Mouse (Mus musculus) retina, adult 2 months (tissue): ENCODE results near the gene Znrf3.

Experiments
- DNase-seq: peaks from one replicate; pipeline ENCODE4 v3.0.0-alpha.2; 2012; ENCODE audit warnings: low read depth, low spot score

Gene Znrf3

DNA sequence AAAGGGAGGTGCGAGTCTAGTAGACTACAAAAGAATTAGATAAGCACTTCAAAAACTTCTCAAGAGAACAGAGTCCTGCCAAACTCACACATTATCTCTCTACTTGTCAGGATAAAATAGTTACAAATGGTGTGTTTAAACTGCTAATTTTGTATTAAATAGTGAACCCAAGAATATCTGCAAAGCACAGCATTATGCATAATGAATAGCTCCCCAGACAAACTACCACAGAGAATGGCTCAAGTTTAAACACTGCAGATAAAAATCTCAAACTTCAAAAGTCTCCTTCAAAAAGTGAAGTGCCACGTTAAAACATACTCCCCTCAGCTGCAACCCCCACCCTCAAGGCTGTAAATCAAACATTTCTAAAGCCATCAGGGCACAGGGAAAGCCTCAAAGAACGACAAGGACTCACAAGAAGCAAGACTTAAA, 2.0 kb downstream of the Znrf3 start:
- no peak for DNase-seq

- no peak for DNase-seq
Observed at GRCm38 (mm10) chr11:5437646-5438045, 7.0 kb downstream of the Znrf3 start.

DNA sequence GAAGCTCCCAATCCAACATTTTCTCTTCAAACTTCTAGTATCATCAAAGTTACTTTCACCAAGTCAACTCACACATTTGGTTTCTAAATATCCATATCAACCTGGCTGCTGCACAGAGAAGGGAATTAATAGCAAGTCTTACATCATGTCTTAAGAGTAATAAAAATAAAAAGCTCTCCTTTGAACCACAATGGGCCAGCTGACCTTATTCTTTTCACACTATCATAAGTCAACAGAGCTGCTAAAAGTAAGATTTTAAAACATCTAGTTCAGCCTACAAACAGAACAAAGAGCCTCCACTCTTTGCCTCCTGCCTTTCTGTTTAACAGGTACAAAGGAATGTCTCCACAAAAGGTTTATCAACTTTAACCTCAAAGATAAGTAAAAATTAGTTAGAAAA, 7.7 kb downstream of the Znrf3 start:
- no peak for DNase-seq

- no peak for DNase-seq
Observed at GRCm38 (mm10) chr11:5435493-5435892, 9.2 kb downstream of the Znrf3 start.

DNA sequence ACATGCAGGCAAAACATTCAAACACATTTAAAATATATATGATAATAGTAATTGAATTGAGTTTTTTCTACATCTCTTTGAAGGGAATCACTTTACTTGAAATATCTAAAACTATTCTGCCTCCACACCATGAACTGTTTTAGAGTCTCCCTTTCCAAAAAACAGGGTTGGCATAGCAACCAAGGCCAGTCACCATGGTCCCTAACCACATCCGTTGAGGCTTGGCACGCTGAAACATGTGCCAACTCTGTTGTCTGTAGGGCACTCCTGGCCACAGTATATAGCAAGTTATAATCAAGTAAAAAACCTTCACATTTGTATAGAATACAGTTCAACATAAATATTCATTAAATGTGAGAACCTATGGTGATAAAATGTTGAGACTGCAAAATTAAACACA, 12.3 kb downstream of the Znrf3 start:
- no peak for DNase-seq

DNA sequence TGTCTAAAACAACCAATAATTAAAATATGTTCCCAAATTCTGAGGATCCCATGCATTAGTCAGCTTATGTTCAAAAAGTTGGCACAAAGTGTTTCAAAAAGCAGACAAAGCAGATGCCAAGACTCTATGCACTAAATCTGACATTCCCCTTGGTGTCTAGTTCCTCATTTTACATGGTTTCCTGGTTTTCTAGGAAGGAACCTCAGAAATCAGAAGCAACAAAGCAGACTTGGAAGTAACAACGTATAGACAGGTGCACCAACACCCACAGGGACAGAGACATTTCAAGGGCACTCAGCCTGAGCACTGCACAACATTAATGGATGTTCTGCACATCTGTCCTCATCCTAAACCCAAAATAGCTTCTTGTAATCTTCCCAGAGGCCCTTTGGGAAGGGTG, 13.8 kb downstream of the Znrf3 start:
- DNase-seq, result no peak

- DNase-seq, result no peak
Observed at GRCm38 (mm10) chr11:5429396-5430190, 15.1 kb downstream of the Znrf3 start.

DNA sequence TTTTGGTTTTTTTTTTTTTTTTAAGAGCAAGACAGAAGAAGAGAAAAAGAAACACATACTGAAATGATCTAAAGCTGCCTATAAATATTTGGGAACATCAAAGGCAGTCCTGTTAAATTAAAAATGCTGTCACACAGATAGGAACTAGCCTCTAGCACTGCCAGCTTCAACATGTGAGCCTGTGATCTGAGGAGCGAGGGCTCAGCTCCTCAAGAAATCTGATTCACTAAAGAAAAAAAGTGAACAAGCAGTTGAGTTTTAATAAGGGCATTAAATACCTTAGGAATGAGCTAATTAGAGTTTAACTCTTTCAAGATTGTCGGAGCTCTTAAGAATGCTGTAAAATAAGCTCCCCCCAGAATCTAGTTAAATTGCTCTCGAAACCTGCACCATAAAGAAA, 17.4 kb downstream of the Znrf3 start:
- no peak for DNase-seq

- DNase-seq, result no peak
Observed at GRCm38 (mm10) chr11:5426317-5426716, 18.3 kb downstream of the Znrf3 start.

- DNase-seq, result no peak
Observed at GRCm38 (mm10) chr11:5425106-5425505, 19.5 kb downstream of the Znrf3 start.

- no peak for DNase-seq
Observed at GRCm38 (mm10) chr11:5424185-5424584, 20.5 kb downstream of the Znrf3 start.

- no peak for DNase-seq
Observed at GRCm38 (mm10) chr11:5423000-5423399, 21.6 kb downstream of the Znrf3 start.

DNA sequence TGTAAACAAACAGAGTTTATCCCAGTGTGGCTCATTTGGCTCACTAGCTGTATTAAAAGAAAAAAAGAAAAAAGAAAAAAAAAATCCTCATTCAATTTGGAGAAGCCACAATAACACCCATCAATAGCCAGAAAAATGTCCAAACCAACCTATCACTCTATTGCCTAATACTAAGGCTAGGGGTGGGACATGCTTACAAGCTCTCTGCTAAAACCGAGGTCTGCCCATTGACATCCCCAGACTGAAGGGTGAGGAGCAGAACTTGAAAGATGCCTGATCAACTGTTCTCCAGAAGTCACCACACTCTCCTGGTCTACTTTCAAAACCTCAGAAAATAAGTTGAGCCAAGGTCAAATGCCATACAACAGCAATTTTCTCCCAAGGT, 22.4 kb downstream of the Znrf3 start:
- DNase-seq, result no peak

GRCm38 (mm10) chr11:5421506-5422251, 23.0 kb downstream of the Znrf3 start:
- DNase-seq, result no peak

DNA sequence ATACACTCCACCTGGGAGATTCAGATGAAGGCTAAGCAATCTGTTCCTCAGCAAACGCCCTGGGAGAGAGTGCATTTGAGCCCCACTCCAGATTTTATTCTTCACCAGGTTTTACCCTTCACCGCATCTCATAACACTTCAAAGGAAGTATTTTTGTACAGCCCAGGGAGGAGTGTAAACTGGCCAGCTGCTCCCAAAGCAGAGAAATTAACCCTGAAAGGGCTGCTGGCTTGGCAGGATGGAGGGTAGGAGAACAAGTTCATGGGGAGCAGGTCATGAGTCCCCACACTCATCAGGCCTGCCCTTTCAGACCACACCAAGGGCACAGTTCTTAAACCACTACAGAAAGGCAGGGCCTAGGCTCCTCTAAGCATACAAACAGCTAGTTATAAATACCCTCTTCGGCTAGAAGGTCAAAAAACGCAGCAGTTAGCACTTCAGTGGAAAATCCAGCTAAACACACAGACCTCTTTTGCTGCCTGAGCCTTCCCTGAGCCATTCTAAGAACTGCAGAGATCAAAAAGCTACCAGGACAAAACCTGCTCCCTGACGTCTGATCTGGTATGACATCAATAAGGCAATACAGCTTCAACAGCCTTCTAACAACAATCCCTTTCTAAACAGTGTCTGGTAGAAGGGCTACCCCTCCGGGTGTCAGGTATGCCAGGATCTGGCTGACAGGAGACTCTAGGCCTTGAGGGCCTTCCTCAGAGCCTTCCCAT, 28.9 kb downstream of the Znrf3 start:
- no peak for DNase-seq

GRCm38 (mm10) chr11:5414856-5415616, 29.6 kb downstream of the Znrf3 start:
- no peak for DNase-seq

GRCm38 (mm10) chr11:5412644-5413190, 31.9 kb downstream of the Znrf3 start:
- DNase-seq, result no peak

- DNase-seq, result no peak
Observed at GRCm38 (mm10) chr11:5411577-5411976, 33.1 kb downstream of the Znrf3 start.

DNA sequence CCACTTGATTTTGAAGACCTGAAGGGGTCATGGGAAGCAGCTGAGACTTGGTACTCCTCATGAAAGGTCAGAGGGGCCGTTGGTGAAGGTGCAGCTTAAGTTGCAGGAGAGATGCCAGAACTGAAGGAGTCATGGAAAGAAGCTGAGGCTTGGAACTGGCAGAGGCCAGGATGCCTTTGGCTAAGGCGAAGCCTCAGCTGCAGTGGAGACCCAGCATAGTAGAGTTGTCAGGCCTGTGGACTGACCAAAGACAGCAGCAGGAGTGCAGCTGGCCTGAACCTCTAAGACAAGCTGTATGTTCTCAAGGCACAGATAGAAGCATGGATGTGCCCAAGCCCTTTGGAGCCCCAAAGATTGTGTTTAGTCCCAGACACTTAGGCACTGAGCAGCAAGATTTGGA, 40.5 kb downstream of the Znrf3 start:
- no peak for DNase-seq

GRCm38 (mm10) chr11:5402127-5402733, 42.4 kb downstream of the Znrf3 start:
- no peak for DNase-seq
